Mouse (Mus musculus): ENCODE measurements around the gene Wfdc5. TPM values are rescaled to one million over a fixed set of nuclear protein-coding genes. Genes with fewer than 3 reads are reported as not detected.

Wfdc5 gene
- polyA plus RNA-seq, 1 experiment from 2014 or later, result not detected

- Histone ChIP-seq H3K9me3 (ENCODE audit: control insufficient read depth, low read length) (no peaks in the 10 kb centered on the region), H3K4me2 (ENCODE audit: low read length) (no peak overlapping the region), H3K9ac (ENCODE audit: low read depth, low read length) (no peak overlapping the region), H3K27ac (ENCODE audit: low read depth, low read length) (no peak overlapping the region), H3K4me3 (ENCODE audit: low read length) (no peak overlapping the region), H3K36me3 (ENCODE audit: control insufficient read depth, insufficient read depth, low read length) (no peaks in the 10 kb centered on the region; the same call in 1 of the 2 replicates), H3K27me3 (replicated peaks; ENCODE audit: control insufficient read depth, insufficient read depth, low read length) (no peaks in the 10 kb centered on the region), H3K4me1 (ENCODE audit: control insufficient read depth, insufficient read depth, low read depth, low read length) (no peaks in the 10 kb centered on the region; the same call in 1 of the 2 replicates)
- WGBS, result 38% methylated on average over 6 of the region's 6 CpGs
- ATAC-seq, result no peak
Measured at GRCm38 (mm10) chr2:164144025-164144424, 38.5 kb downstream of the Wfdc5 start.

DNA sequence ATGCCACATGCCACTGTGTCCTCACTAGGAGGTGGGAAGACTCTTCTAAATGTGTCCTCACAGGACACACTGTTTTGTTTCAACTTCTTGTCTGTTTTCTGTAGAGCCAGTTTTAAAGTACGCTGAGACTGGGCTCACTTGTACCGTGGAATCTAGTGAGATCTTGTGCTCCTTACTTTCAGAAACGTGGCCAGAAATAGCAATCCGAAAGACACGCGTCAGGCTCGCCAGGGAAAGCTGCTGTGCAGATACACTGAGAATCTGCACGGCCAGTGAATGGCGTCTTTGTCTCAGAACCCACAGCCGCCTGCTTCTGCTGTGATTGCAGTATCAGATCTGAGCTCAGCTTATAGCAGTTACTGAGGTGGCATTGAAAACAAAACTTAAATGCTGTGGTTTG lies 40.5 kb downstream of the Wfdc5 start:
- H3K27me3 ChIP-seq (replicated peaks; ENCODE audit: control insufficient read depth, insufficient read depth, low read length), result no peaks in the 10 kb centered on the region
- H3K36me3 ChIP-seq (ENCODE audit: control insufficient read depth, insufficient read depth, low read length), result no peaks in the 10 kb centered on the region; the same call in 1 of the 2 replicates
- no peak overlapping the region; the same call in 1 of the 2 replicates for H3K9ac ChIP-seq (ENCODE audit: low read depth, low read length)
- no peaks in the 10 kb centered on the region; the same call in none of the 2 replicates for H3K4me1 ChIP-seq (ENCODE audit: control insufficient read depth, insufficient read depth, low read depth, low read length)
- no peak overlapping the region for H3K4me2 ChIP-seq (ENCODE audit: low read length)
- H3K27ac ChIP-seq (ENCODE audit: low read depth, low read length), result peak overlapping the region; percentile 54
- no peak for ATAC-seq
- no peak overlapping the region for H3K4me3 ChIP-seq (ENCODE audit: low read length)
- WGBS, result 41% methylated on average over 10 of the region's 10 CpGs
- no peaks in the 10 kb centered on the region for H3K9me3 ChIP-seq (ENCODE audit: control insufficient read depth, low read length)

DNA sequence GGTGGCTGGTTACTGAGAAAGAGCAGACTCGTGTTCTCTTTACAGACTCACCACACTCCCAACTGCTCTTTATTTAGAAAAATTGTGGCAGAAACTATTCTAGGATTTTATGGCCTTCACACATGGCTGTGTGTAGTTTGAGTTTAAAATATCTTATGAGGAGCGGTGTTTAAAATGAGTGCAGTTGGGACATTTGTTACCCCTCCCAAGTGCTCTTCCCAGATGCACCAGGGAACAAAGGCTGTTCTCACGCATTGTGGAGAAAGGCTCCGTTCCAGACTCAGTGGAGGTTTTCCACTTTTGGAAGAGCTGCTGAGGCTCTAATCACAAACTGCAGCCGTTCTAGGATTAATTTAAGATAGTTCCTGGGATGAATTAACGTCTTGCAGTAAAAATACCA lies 44.8 kb downstream of the Wfdc5 start:
- no peak for ATAC-seq
- Histone ChIP-seq H3K9me3 (ENCODE audit: control insufficient read depth, low read length) (no peaks in the 10 kb centered on the region), H3K36me3 (ENCODE audit: control insufficient read depth, insufficient read depth, low read length) (no peaks in the 10 kb centered on the region), H3K27ac (ENCODE audit: low read depth, low read length) (no peak overlapping the region), H3K4me2 (ENCODE audit: low read length) (no peak overlapping the region), H3K27me3 (replicated peaks; ENCODE audit: control insufficient read depth, insufficient read depth, low read length) (no peaks in the 10 kb centered on the region), H3K4me3 (ENCODE audit: low read length) (no peak overlapping the region), H3K4me1 (ENCODE audit: control insufficient read depth, insufficient read depth, low read depth, low read length) (peaks cover 2% of the 10 kb centered on the region), H3K9ac (ENCODE audit: low read depth, low read length) (no peak overlapping the region)
- WGBS, result 53% methylated on average over 6 of the region's 6 CpGs

GRCm38 (mm10) chr2:164136393-164136792 lies 46.1 kb downstream of the Wfdc5 start:
- Histone ChIP-seq H3K9ac (ENCODE audit: low read depth, low read length) (no peak overlapping the region), H3K4me1 (ENCODE audit: control insufficient read depth, insufficient read depth, low read depth, low read length) (peaks cover 2% of the 10 kb centered on the region), H3K9me3 (ENCODE audit: control insufficient read depth, low read length) (no peaks in the 10 kb centered on the region), H3K36me3 (ENCODE audit: control insufficient read depth, insufficient read depth, low read length) (no peaks in the 10 kb centered on the region), H3K27me3 (replicated peaks; ENCODE audit: control insufficient read depth, insufficient read depth, low read length) (no peaks in the 10 kb centered on the region), H3K4me3 (ENCODE audit: low read length) (no peak overlapping the region), H3K4me2 (ENCODE audit: low read length) (no peak overlapping the region), H3K27ac (ENCODE audit: low read depth, low read length) (no peak overlapping the region)
- WGBS, result 32% methylated on average over 2 of the region's 2 CpGs
- ATAC-seq, result no peak

DNA sequence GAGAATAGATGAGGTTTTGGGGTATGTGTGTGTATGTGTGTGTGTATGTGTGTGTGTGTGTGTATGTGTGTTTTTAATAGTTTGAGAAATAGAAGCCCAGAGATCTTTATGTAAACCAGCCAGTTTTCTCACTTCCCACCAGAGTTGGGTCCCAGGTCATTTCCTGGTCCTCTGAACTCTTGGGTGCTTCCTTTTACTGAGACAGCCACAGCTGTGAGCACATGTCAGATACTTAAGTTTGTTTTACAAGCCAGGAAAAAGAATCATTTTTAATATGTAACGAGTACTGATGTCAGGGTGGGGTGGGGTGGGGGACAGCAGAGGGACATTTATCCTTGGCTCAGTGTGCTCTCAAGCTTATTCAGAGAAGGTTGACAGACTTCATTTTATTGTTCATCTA lies 47.2 kb downstream of the Wfdc5 start:
- H3K36me3 ChIP-seq (ENCODE audit: control insufficient read depth, insufficient read depth, low read length), result 0 out of 2 replicates have a peak, but pooled peaks cover 3% of the 10 kb centered on the region
- no peak overlapping the region for H3K27ac ChIP-seq (ENCODE audit: low read depth, low read length)
- H3K9ac ChIP-seq (ENCODE audit: low read depth, low read length), result no peak overlapping the region
- H3K27me3 ChIP-seq (replicated peaks; ENCODE audit: control insufficient read depth, insufficient read depth, low read length), result no peaks in the 10 kb centered on the region
- no peak for ATAC-seq
- peaks cover 2% of the 10 kb centered on the region for H3K4me1 ChIP-seq (ENCODE audit: control insufficient read depth, insufficient read depth, low read depth, low read length)
- H3K4me2 ChIP-seq (ENCODE audit: low read length), result no peak overlapping the region
- no peaks in the 10 kb centered on the region for H3K9me3 ChIP-seq (ENCODE audit: control insufficient read depth, low read length)
- H3K4me3 ChIP-seq (ENCODE audit: low read length), result no peak overlapping the region
- WGBS, result 82% methylated on average over 1 of the region's 1 CpGs

DNA sequence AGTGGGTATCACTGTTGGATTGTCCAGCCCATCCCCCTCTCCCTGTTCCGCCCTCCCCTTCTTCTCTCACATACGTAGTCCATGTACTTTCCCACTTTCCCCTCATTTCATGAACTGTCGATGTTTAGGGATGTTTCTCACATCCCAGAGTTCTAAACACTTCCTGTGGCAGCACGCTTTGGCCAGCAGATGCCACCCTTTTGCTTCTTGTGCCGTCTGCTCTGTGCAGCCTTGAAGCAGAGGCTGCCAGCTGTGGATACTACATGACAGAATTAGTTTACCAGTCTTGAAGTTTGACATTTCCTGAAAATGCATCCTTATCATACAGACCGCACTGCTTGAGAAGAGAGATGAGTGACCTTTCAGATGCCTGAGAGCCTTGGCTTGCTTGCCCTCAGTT lies 48.0 kb downstream of the Wfdc5 start:
- Histone ChIP-seq H3K36me3 (ENCODE audit: control insufficient read depth, insufficient read depth, low read length) (0 out of 2 replicates have a peak, but pooled peaks cover 3% of the 10 kb centered on the region), H3K9ac (ENCODE audit: low read depth, low read length) (no peak overlapping the region), H3K9me3 (ENCODE audit: control insufficient read depth, low read length) (no peaks in the 10 kb centered on the region), H3K4me2 (ENCODE audit: low read length) (no peak overlapping the region), H3K4me1 (ENCODE audit: control insufficient read depth, insufficient read depth, low read depth, low read length) (peaks cover 2% of the 10 kb centered on the region), H3K4me3 (ENCODE audit: low read length) (no peak overlapping the region), H3K27me3 (replicated peaks; ENCODE audit: control insufficient read depth, insufficient read depth, low read length) (no peaks in the 10 kb centered on the region), H3K27ac (ENCODE audit: low read depth, low read length) (no peak overlapping the region)
- ATAC-seq, result peak; percentile 45; the same call in 1 of the 2 replicates
- 64% methylated on average over 6 of the region's 6 CpGs for WGBS

GRCm38 (mm10) chr2:164131586-164131985 lies 51.0 kb downstream of the Wfdc5 start:
- Histone ChIP-seq H3K36me3 (ENCODE audit: control insufficient read depth, insufficient read depth, low read length) (0 out of 2 replicates have a peak, but pooled peaks cover 3% of the 10 kb centered on the region), H3K4me2 (ENCODE audit: low read length) (no peak overlapping the region), H3K27ac (ENCODE audit: low read depth, low read length) (no peak overlapping the region), H3K4me1 (ENCODE audit: control insufficient read depth, insufficient read depth, low read depth, low read length) (peaks cover 2% of the 10 kb centered on the region; the same call in 1 of the 2 replicates), H3K9ac (ENCODE audit: low read depth, low read length) (no peak overlapping the region), H3K27me3 (replicated peaks; ENCODE audit: control insufficient read depth, insufficient read depth, low read length) (no peaks in the 10 kb centered on the region), H3K4me3 (ENCODE audit: low read length) (no peak overlapping the region), H3K9me3 (ENCODE audit: control insufficient read depth, low read length) (no peaks in the 10 kb centered on the region)
- ATAC-seq, result no peak
- 76% methylated on average over 1 of the region's 1 CpGs for WGBS

GRCm38 (mm10) chr2:164128576-164129411 lies 53.7 kb downstream of the Wfdc5 start:
- H3K27me3 ChIP-seq (replicated peaks; ENCODE audit: control insufficient read depth, insufficient read depth, low read length), result no peaks in the 10 kb centered on the region
- no peak overlapping the region for H3K27ac ChIP-seq (ENCODE audit: low read depth, low read length)
- H3K4me3 ChIP-seq (ENCODE audit: low read length), result no peak overlapping the region
- H3K4me2 ChIP-seq (ENCODE audit: low read length), result no peak overlapping the region
- WGBS, result 90% methylated on average over 12 of the region's 12 CpGs
- no peaks in the 10 kb centered on the region for H3K4me1 ChIP-seq (ENCODE audit: control insufficient read depth, insufficient read depth, low read depth, low read length)
- H3K9me3 ChIP-seq (ENCODE audit: control insufficient read depth, low read length), result no peaks in the 10 kb centered on the region
- no peak overlapping the region for H3K9ac ChIP-seq (ENCODE audit: low read depth, low read length)
- ATAC-seq, result no peak
- 0 out of 2 replicates have a peak, but pooled peaks cover 3% of the 10 kb centered on the region for H3K36me3 ChIP-seq (ENCODE audit: control insufficient read depth, insufficient read depth, low read length)

DNA sequence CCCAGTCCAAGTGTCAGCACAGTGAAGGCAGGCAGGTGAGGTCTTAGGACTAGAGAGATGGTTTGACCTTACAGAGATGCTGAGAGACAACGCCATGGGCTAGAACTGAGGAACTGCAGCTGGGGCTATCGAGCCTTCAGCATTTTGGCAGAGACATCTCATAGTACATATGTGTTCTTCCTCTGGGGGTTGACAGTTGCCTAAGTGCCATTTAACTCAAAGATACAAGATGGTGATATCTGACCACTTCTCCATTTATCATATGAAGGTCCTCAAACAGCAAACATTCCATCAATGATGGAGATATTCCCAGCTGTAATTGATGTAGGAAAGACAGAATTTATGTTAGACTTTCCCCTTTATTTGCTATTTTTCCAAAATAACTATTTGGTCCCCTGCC lies 55.2 kb downstream of the Wfdc5 start:
- Histone ChIP-seq H3K4me3 (ENCODE audit: low read length) (no peak overlapping the region), H3K4me2 (ENCODE audit: low read length) (no peak overlapping the region), H3K9ac (ENCODE audit: low read depth, low read length) (no peak overlapping the region), H3K36me3 (ENCODE audit: control insufficient read depth, insufficient read depth, low read length) (0 out of 2 replicates have a peak, but pooled peaks cover 3% of the 10 kb centered on the region), H3K4me1 (ENCODE audit: control insufficient read depth, insufficient read depth, low read depth, low read length) (no peaks in the 10 kb centered on the region), H3K9me3 (ENCODE audit: control insufficient read depth, low read length) (no peaks in the 10 kb centered on the region), H3K27me3 (replicated peaks; ENCODE audit: control insufficient read depth, insufficient read depth, low read length) (no peaks in the 10 kb centered on the region), H3K27ac (ENCODE audit: low read depth, low read length) (no peak overlapping the region)
- no peak for ATAC-seq
- 97% methylated on average over 2 of the region's 2 CpGs for WGBS
